Mouse (Mus musculus) embryonic fibroblast, embryonic 13.5 days (primary cell): ENCODE data around the gene Cela3a. TPM values are rescaled to one million over a fixed set of nuclear protein-coding genes. Genes with fewer than 3 reads are reported as not detected.

Source experiments
- H3K27ac ChIP-seq: 2 replicates; pipeline ENCODE4 v1.5.1; 2012; ENCODE audit warnings: low read length, control low read depth, inconsistent platforms; ENCODE audit not compliant: insufficient read depth
- H3K4me1 ChIP-seq: 2 replicates; pipeline ENCODE4 v1.6.1; 2011; ENCODE audit warnings: low read length; ENCODE audit not compliant: control insufficient read depth, insufficient read depth
- H3K4me3 ChIP-seq: 2 replicates; pipeline ENCODE4 v1.5.1; 2011; ENCODE audit warnings: mild to moderate bottlenecking, control low read depth, low read length; ENCODE audit not compliant: insufficient read depth
- CTCF ChIP-seq: IDR thresholded peaks from 2 replicates; pipeline ENCODE4 v1.5.1; 2011; ENCODE audit warnings: mild to moderate bottlenecking, control low read depth, low read length, moderate library complexity, borderline replicate concordance; ENCODE audit not compliant: insufficient read depth
- POLR2A ChIP-seq: IDR thresholded peaks from 2 replicates; pipeline ENCODE4 v1.6.1; 2011; ENCODE audit warnings: low read depth, mild to moderate bottlenecking, control low read depth, low read length, moderate library complexity
- polyA plus RNA-seq: library from polyadenylated mRNA; stranded (reverse); fragments of >200 nt; gene quantifications from 2 replicates; pipeline ENCODE4 v1.2.4, GENCODE M21; 2011; ENCODE audit warnings: low read depth; ENCODE audit not compliant: missing spikeins, insufficient read length

Gene Cela3a
- polyA plus RNA-seq, 1 experiment, result not detected

DNA sequence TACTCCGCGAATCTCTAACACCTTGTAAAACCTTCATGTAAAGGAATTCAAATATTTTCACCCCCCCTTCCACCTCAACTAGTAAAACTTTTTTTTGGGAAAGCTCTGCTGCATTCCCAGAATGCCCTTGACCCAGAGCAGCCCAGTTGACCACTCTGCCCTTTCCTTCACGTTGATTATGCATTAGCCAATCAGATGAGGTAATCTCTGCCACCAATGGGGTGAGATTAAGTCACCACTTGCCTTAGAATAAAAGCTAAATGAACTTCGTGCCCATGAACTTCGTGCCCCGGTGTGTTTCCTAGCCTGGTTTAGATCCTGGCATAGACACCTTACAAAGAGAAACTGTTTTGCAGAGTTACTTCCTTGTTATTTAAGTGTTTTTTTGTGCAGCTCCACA is 20.6 kb downstream of the Cela3a start:
- H3K4me1 ChIP-seq, result no peaks in the 10 kb centered on the region
- peak overlapping the region; percentile 90; the same call in 1 of the 2 replicates for H3K27ac ChIP-seq
- peak overlapping the region; percentile 70; the same call in 1 of the 2 replicates for H3K4me3 ChIP-seq
- TF ChIP-seq POLR2A (peak; percentile 2; the same call in 1 of the 2 replicates), CTCF (no peak)

- Histone ChIP-seq H3K4me1 (no peaks in the 10 kb centered on the region), H3K27ac (peak overlapping the region; percentile 90), H3K4me3 (peak overlapping the region; percentile 70)
- TF ChIP-seq POLR2A (peak; percentile 82), CTCF (no peak)
Observed at GRCm38 (mm10) chr4:137388059-137388794, 21.4 kb downstream of the Cela3a start.

DNA sequence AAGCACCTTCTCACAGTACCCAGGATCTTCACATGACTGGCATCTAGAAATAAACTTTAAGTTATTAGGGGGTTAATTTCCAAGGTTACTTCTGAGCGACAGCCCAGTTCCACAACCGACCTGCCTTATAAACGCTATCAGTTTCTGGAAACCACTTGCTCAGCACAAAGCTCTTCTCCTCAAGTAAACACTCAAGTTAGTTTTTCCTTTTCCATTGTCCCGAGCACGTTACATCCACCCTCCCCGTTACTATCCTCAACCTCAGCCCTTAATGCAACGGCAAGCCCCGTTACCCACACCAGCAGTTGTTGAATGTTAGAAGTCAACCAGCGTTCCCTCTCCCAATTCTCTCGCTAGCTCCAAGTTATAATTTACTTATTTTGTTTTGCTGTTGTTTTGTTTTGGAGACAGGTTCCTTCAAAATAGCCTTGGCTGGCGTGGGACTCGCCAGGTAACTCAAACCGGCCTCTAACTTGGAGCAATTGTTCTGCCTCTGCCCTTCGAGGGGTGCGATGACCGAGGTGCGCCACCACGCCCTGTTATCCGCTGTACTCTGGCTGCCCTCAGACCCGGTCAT is 22.0 kb downstream of the Cela3a start:
- Histone ChIP-seq H3K4me1 (no peaks in the 10 kb centered on the region), H3K27ac (peak overlapping the region; percentile 90), H3K4me3 (peak overlapping the region; percentile 70)
- TF ChIP-seq POLR2A, result no peak; the same call in 1 of the 2 replicates

- H3K4me3 ChIP-seq, result no peak overlapping the region
- H3K27ac ChIP-seq, result no peak overlapping the region
- H3K4me1 ChIP-seq, result no peaks in the 10 kb centered on the region
- no peak for TF ChIP-seq POLR2A
- no peak for TF ChIP-seq CTCF
Observed at GRCm38 (mm10) chr4:137380702-137381605, 28.6 kb downstream of the Cela3a start.

DNA sequence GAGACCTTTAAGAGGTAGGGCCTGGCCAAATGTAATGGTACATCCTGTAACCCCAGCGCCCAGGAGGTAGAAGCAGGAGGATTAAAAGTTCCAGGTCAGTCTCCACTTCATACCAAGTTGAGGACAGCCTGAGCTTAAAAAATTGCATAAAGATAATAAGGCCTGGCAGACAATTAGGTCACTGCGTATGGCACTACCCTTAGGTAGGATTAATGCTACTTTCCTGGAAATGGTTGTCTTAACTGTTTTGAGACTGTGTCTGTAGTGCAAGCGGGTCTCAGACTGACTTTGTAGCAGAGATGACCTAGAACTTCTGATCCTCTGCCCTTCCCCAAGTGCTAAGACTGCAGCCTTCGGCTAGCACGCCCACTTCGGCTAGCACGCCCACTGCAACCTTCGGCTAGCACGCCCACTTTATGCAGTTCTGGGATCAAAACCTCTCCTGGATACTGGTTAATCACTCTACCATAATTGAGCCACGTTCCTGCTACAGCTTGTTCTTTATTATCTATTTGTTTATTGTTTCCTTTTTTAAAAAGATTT is 29.8 kb downstream of the Cela3a start:
- no peak overlapping the region for H3K27ac ChIP-seq
- H3K4me3 ChIP-seq, result no peak overlapping the region
- H3K4me1 ChIP-seq, result no peaks in the 10 kb centered on the region; the same call in 1 of the 2 replicates
- TF ChIP-seq POLR2A (no peak), CTCF (no peak)

DNA sequence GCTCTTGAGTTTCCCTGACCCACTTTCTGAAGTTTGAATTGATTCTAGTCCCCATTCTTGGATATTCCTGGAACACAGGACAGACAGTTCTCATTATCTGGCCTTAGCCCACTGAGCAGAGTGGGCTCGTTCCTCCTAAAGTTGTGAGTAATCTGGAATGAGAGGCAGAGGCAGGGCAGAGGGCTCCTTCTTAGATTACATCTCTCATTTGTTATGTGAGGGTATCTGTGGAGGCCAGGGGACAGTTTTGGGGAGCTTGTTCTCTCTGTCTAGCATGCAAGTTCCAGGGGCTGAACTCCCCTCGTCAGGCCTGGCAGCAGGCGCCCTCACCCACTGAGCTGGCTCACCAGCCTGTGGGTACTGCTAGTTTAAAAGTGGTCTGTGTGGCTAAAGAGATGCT is 30.5 kb downstream of the Cela3a start:
- H3K4me1 ChIP-seq, result no peaks in the 10 kb centered on the region; the same call in 1 of the 2 replicates
- no peak overlapping the region for H3K27ac ChIP-seq
- H3K4me3 ChIP-seq, result no peak overlapping the region
- TF ChIP-seq POLR2A, result no peak

DNA sequence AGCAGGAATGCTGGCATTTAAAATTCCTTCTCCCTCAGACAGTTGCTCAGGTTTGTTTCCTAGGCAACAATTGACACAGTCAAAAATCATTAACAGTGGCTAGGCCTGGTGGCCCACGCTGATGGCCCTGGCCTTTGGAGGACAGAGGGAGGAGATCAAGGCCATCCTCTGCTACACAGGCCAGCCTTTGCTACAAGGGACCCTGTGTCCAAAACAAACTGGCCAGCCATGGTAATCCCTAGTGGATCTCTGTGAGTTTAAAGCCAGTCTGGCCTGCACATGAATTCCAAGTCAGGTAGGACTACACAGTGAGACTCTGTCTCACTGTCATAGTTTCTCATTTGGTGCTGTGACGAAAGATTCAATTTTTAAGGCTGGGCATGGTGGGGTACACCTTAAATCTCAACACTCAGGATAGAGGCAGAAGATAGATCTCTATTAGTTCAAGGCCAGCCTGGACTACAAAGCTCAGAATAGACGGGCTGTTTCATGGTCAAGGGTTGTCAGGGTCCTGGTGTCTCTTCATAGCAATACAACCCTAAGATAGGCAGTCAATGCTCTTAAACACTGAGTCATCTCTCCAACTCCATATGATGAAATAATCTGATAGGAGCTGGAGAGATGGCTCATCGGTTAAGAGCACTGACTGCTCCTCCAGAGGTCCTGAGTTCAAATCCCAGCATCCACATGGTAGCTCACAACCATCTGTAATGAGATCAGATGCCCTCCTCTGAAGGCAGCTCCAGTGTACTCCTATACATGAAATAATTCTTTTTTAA is 31.9 kb downstream of the Cela3a start:
- no peaks in the 10 kb centered on the region; the same call in 1 of the 2 replicates for H3K4me1 ChIP-seq
- no peak overlapping the region for H3K4me3 ChIP-seq
- no peak overlapping the region for H3K27ac ChIP-seq
- no peak for TF ChIP-seq CTCF
- TF ChIP-seq POLR2A, result no peak

DNA sequence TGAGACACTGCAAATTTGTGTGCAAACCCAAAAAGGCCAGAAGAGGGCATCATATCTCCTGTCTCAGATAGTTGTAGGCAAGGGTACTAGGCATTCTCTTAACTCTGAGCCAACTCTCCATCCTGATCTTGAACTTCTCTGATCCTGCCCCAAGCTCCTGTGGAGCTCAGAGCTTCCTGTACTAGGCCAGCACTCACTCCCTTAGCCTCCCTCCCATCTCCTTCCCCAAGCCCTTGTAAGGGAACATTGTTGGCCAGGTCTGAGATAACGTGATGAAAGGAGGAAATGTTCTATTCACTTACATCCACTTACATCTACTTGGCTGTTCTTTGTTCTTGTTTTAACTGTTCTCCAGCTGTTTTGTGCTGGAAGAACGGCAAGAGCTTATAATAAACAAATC is 32.8 kb downstream of the Cela3a start:
- Histone ChIP-seq H3K27ac (0 out of 2 replicates have a peak overlapping the region, but pooled peaks have one; percentile 29), H3K4me1 (no peaks in the 10 kb centered on the region; the same call in 1 of the 2 replicates), H3K4me3 (no peak overlapping the region)
- no peak for TF ChIP-seq CTCF
- no peak for TF ChIP-seq POLR2A
